Mouse (Mus musculus) small intestine, adult 2 months (tissue): Measurements from ENCODE around the gene H2-T22.

ENCODE experiments used
- CTCF ChIP-seq: fragments of 200-500 bp; IDR thresholded peaks from 2 replicates; pipeline ENCODE4 v1.5.1; 2012; ENCODE audit warnings: low read depth, mild to moderate bottlenecking, control low read depth, inconsistent platforms, low read length, moderate library complexity, mixed read lengths; ENCODE audit not compliant: insufficient replicate concordance, insufficient read length; ENCODE audit errors: extremely low read depth
- POLR2A ChIP-seq: fragments of 200-500 bp; IDR thresholded peaks from 2 replicates; pipeline ENCODE4 v1.6.1; 2012; ENCODE audit warnings: low read depth, mild to moderate bottlenecking, control low read depth, inconsistent platforms, low read length, moderate library complexity

DNA sequence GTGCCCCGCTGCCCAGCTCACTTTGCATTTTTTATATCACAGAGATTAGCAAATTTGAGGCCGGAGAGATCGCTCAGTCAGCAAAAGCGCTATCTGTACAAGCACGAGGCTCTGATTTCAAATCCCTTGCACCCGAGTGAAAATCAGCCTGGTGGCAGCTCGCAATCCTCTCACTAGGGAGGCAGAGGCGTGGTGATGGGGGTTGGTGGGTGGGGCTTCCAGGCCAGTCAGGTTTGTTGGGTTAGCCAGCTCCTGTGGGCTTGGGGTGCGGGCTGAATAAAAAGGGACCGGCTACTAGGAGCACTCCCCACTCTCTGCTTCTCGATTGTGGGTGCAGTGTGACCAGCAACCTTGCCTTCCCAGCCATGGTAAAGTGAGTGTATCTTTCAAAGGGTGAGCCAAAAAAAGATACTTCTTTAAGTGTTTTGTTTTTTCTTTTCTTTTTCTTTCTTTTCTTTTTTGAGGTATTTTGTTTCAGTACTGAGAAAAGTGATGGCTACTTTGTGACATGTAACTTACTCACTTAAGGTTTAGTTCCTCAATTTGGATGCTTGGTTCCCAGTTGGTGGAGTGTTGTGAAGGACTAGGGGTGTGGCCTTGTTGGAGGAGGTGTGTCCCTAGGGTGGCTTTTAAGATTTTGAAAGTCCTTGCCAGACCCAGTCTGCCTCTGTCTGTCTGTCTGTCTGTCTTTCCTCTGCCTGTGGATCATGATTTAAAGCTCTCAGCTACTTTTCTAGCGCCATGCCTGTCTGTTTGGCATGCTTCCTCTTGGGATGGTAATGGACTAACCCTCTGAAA is 44.6 kb downstream of the H2-T22 start:
- TF ChIP-seq CTCF (0 out of 2 replicates have a peak, but pooled peaks have one; percentile 14), POLR2A (no peak)
